Mouse (Mus musculus): Measurements from ENCODE around the gene Dmrtc2. TPM values are rescaled to one million over a fixed set of nuclear protein-coding genes. Genes with fewer than 3 reads are reported as not detected.

Dmrtc2 gene
- polyA plus RNA-seq, 1 experiment from 2014 or later: not detected

GRCm38 (mm10) chr7:24906551-24906950 is 36.7 kb downstream of the Dmrtc2 start:
- H3K27ac ChIP-seq: no peak overlapping the region
- WGBS: 25% methylated on average over 6 of the region's 6 CpGs
- H3K9ac ChIP-seq: no peak overlapping the region

GRCm38 (mm10) chr7:24907211-24907748 is 37.4 kb downstream of the Dmrtc2 start:
- peaks cover 7% of the 10 kb centered on the region for H3K36me3 ChIP-seq
- H3K27me3 ChIP-seq (replicated peaks): no peaks in the 10 kb centered on the region
- no peak overlapping the region for H3K4me3 ChIP-seq (replicated peaks)
- ATAC-seq: no peak
- no peak overlapping the region for H3K27ac ChIP-seq
- H3K9ac ChIP-seq: no peak overlapping the region
- H3K4me2 ChIP-seq (replicated peaks): peak overlapping the region; percentile 28; the same call in 1 of the 2 replicates
- H3K4me1 ChIP-seq (replicated peaks): peaks cover 27% of the 10 kb centered on the region
- 25% methylated on average over 13 of the region's 13 CpGs for WGBS
- H3K9me3 ChIP-seq: no peaks in the 10 kb centered on the region

More at GRCm38 (mm10) chr7:24906551-24906950, 36.7 kb downstream of the Dmrtc2 start:
- Histone ChIP-seq H3K4me3 (replicated peaks) (no peak overlapping the region), H3K4me1 (replicated peaks) (peaks cover 27% of the 10 kb centered on the region), H3K9me3 (no peaks in the 10 kb centered on the region), H3K36me3 (peaks cover 4% of the 10 kb centered on the region; the same call in 1 of the 2 replicates), H3K4me2 (replicated peaks) (peak overlapping the region; percentile 28; the same call in 1 of the 2 replicates), H3K27me3 (replicated peaks) (no peaks in the 10 kb centered on the region)
- ATAC-seq: no peak

GRCm38 (mm10) chr7:24912480-24912879 is 42.6 kb downstream of the Dmrtc2 start:
- Histone ChIP-seq H3K9me3 (no peaks in the 10 kb centered on the region), H3K27ac (no peak overlapping the region), H3K9ac (no peak overlapping the region), H3K4me2 (replicated peaks) (no peak overlapping the region), H3K4me1 (replicated peaks) (peaks cover 4% of the 10 kb centered on the region; the same call in 1 of the 2 replicates), H3K36me3 (peaks cover 28% of the 10 kb centered on the region), H3K27me3 (replicated peaks) (no peaks in the 10 kb centered on the region), H3K4me3 (replicated peaks) (no peak overlapping the region)
- ATAC-seq: no peak
- WGBS: 95% methylated on average over 14 of the region's 14 CpGs

GRCm38 (mm10) chr7:24918763-24919323 is 49.0 kb downstream of the Dmrtc2 start:
- peaks cover 59% of the 10 kb centered on the region for H3K36me3 ChIP-seq
- H3K9ac ChIP-seq: no peak overlapping the region
- H3K9me3 ChIP-seq: no peaks in the 10 kb centered on the region
- H3K4me1 ChIP-seq (replicated peaks): no peaks in the 10 kb centered on the region
- WGBS: 92% methylated on average over 20 of the region's 20 CpGs
- no peak overlapping the region for H3K27ac ChIP-seq
- H3K4me2 ChIP-seq (replicated peaks): no peak overlapping the region
- no peaks in the 10 kb centered on the region for H3K27me3 ChIP-seq (replicated peaks)
- H3K4me3 ChIP-seq (replicated peaks): no peak overlapping the region
- no peak for ATAC-seq

- no peak for ATAC-seq
- Histone ChIP-seq H3K9me3 (no peaks in the 10 kb centered on the region), H3K4me3 (replicated peaks) (no peak overlapping the region), H3K27ac (no peak overlapping the region), H3K36me3 (peaks cover 66% of the 10 kb centered on the region), H3K27me3 (replicated peaks) (no peaks in the 10 kb centered on the region), H3K4me2 (replicated peaks) (no peak overlapping the region), H3K4me1 (replicated peaks) (no peaks in the 10 kb centered on the region), H3K9ac (no peak overlapping the region)
- 85% methylated on average over 9 of the region's 9 CpGs for WGBS
Observed at GRCm38 (mm10) chr7:24919728-24920127, 49.9 kb downstream of the Dmrtc2 start.

Other genes with a start within 250 kb of the Dmrtc2 start
- 0.44 and 0.64 TPM in 2 replicates for gene Lypd3, start 233.5 kb upstream of the Dmrtc2 start, polyA plus RNA-seq (2015; fragmentation: Nextera tagmentation; extraction: Ambion mirVana)
- gene Tex101, start 193.4 kb upstream of the Dmrtc2 start, polyA plus RNA-seq (2015; fragmentation: Nextera tagmentation; extraction: Ambion mirVana): 0.14 and 0.15 TPM in 2 replicates
- not detected in 2 replicates for gene BC049730, start 160.8 kb upstream of the Dmrtc2 start, polyA plus RNA-seq (2015; fragmentation: Nextera tagmentation; extraction: Ambion mirVana)
- not detected in 2 replicates for gene Gm4763, start 143.1 kb upstream of the Dmrtc2 start, polyA plus RNA-seq (2015; fragmentation: Nextera tagmentation; extraction: Ambion mirVana)
- gene Cd177, start 109.7 kb upstream of the Dmrtc2 start, polyA plus RNA-seq (2015; fragmentation: Nextera tagmentation; extraction: Ambion mirVana): 1.2 and 2.0 TPM in 2 replicates
- gene Ceacam10, start 92.9 kb upstream of the Dmrtc2 start, polyA plus RNA-seq (2015; fragmentation: Nextera tagmentation; extraction: Ambion mirVana): 0.39 and 0.45 TPM in 2 replicates
- 17.2 and 17.8 TPM in 2 replicates for gene Gm9844, start 7.8 kb upstream of the Dmrtc2 start, polyA plus RNA-seq (2015; fragmentation: Nextera tagmentation; extraction: Ambion mirVana)
- gene Lypd4, start 116 bp upstream of the Dmrtc2 start, polyA plus RNA-seq (2015; fragmentation: Nextera tagmentation; extraction: Ambion mirVana): not detected in 2 replicates
- gene Rps19, start 14.3 kb downstream of the Dmrtc2 start, polyA plus RNA-seq (2015; fragmentation: Nextera tagmentation; extraction: Ambion mirVana): 2,486 and 2,546 TPM in 2 replicates
- gene Cd79a, start 27.3 kb downstream of the Dmrtc2 start, polyA plus RNA-seq (2015; fragmentation: Nextera tagmentation; extraction: Ambion mirVana): 0.19 and 0.29 TPM in 2 replicates
- 76.5 and 77.7 TPM in 2 replicates for gene Arhgef1, start 32.9 kb downstream of the Dmrtc2 start, polyA plus RNA-seq (2015; fragmentation: Nextera tagmentation; extraction: Ambion mirVana)
- gene Gm4881, start 74.4 kb downstream of the Dmrtc2 start, polyA plus RNA-seq (2015; fragmentation: Nextera tagmentation; extraction: Ambion mirVana): not detected in 2 replicates
- gene Rabac1, start 102.7 kb downstream of the Dmrtc2 start, polyA plus RNA-seq (2015; fragmentation: Nextera tagmentation; extraction: Ambion mirVana): 123 and 157 TPM in 2 replicates
- gene Atp1a3, start 135.9 kb downstream of the Dmrtc2 start, polyA plus RNA-seq (2015; fragmentation: Nextera tagmentation; extraction: Ambion mirVana): 3.8 TPM in 2 replicates
- gene Grik5, start 202.3 kb downstream of the Dmrtc2 start, polyA plus RNA-seq (2015; fragmentation: Nextera tagmentation; extraction: Ambion mirVana): 3.3 and 3.7 TPM in 2 replicates
- 24.7 and 25.3 TPM in 2 replicates for gene Zfp574, start 202.5 kb downstream of the Dmrtc2 start, polyA plus RNA-seq (2015; fragmentation: Nextera tagmentation; extraction: Ambion mirVana)

Data from intestine, embryonic 15.5 days (tissue).